Mouse (Mus musculus): ENCODE data around the gene Katna1.

DNA sequence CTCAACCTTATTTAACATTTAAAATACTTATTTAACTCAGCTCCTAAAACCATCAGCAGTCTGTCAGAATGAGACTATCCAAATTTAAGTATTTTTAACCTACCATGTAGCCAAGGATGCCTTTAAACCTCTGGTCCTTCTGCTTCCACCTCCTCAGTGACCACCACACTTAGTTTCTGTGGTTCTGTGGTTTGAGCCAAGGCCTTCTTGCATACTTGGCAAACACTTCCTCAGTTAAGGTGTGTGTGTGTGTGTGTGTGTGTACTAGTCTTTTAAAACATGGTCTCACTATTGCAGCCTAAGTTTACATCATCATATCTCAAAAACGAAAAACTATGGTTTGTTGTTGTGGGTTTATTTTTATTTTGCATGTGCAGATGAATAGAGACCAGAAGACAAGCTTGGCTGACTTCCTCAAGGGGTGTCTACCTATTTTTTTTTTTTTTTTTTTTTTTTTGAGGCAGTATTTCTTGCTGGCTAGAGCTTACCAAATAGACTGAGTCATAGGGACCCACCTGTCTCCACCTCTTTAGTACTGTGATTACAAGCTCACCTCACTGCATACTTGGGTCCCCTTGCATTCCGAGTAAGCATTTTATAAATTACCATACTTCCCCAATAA is 76.8 kb downstream of the Katna1 start:
- TF ChIP-seq ZNF384 (IDR thresholded peaks at IDR 0.05; ENCODE audit: low read depth, low read length) (no peak), HCFC1 (IDR thresholded peaks at IDR 0.05; ENCODE audit: borderline replicate concordance, insufficient read depth, low read length) (no peak), CHD2 (IDR thresholded peaks at IDR 0.05; ENCODE audit: low read depth, low read length) (no peak)

Data from ES-E14 (cell line).